Mouse (Mus musculus): ENCODE measurements around the gene Pdzk1ip1.

- TF ChIP-seq EP300 (IDR thresholded peaks at IDR 0.05; ENCODE audit: low read depth in 1 of 2, low read length in 2 of 2) = no peak
- no peak for TF ChIP-seq POLR2A (IDR thresholded peaks at IDR 0.05; ENCODE audit: control insufficient read depth in 1 of 2, insufficient read depth in 1 of 2, low read depth in 1 of 2, low read length in 2 of 2, poor library complexity in 1 of 2)
- TF ChIP-seq GATA1 (IDR thresholded peaks at IDR 0.05; ENCODE audit: low read depth, low read length) = no peak
Observed at GRCm38 (mm10) chr4:115051245-115051644, 37.3 kb upstream of the Pdzk1ip1 start.
